Mouse (Mus musculus) CH12.LX (cell line): ENCODE measurements around the gene Dnm2. TPM values are rescaled to one million over a fixed set of nuclear protein-coding genes. Genes with fewer than 3 reads are reported as not detected.

ENCODE experiments used
- DNase-seq: peaks from one replicate; pipeline ENCODE4 v3.0.0-alpha.2; 2013; ENCODE audit errors: extremely low read depth
- H3K27ac ChIP-seq: 2 replicates; pipeline ENCODE4 v1.5.1; 2012; ENCODE audit warnings: low read depth, mild to moderate bottlenecking, control low read depth, moderate library complexity; ENCODE audit not compliant: insufficient read depth
- H3K27me3 ChIP-seq: replicated peaks from 2 replicates; pipeline ENCODE3; 2012; ENCODE audit warnings: inconsistent platforms
- H3K36me3 ChIP-seq, 2 experiments: replicated peaks in 1 of 2; 2 replicates each; pipeline versions ENCODE3 to v1.6.1; 2012; ENCODE audit warnings: inconsistent platforms in 1 of 2, low read length in 1 of 2, mild to moderate bottlenecking in 1 of 2, mixed read lengths in 1 of 2, moderate library complexity in 1 of 2; ENCODE audit not compliant: control insufficient read depth in 1 of 2, insufficient read depth in 1 of 2
- H3K4me1 ChIP-seq, 2 experiments: 2 replicates each; pipeline ENCODE4 v1.6.1; 2012; ENCODE audit warnings: inconsistent platforms in 1 of 2, moderate library complexity in 1 of 2; ENCODE audit not compliant: insufficient read depth in 2 of 2, control insufficient read depth in 1 of 2
- H3K4me2 ChIP-seq: 2 replicates; pipeline ENCODE4 v1.6.1; 2012; ENCODE audit warnings: low read depth, mild to moderate bottlenecking, control low read depth; ENCODE audit not compliant: poor library complexity, insufficient read depth, severe bottlenecking
- H3K4me3 ChIP-seq, 3 experiments: fragments of 150-350 bp in 1 of 3; sonication (generic) in 1 of 3; replicated peaks in 1 of 3; 2 replicates each; pipeline versions ENCODE3 to v1.5.1; 2011 to 2012; ENCODE audit warnings: low read depth in 2 of 3, low read length in 2 of 3, mild to moderate bottlenecking in 2 of 3, moderate library complexity in 2 of 3, control low read depth in 1 of 3, improper control_type of control experiment in 1 of 3, inconsistent platforms in 1 of 3, mixed read lengths in 1 of 3; ENCODE audit not compliant: poor library complexity in 1 of 3
- H3K79me2 ChIP-seq: replicated peaks from 2 replicates; pipeline ENCODE4 v1.6.1; 2012; ENCODE audit warnings: mild to moderate bottlenecking, moderate library complexity; ENCODE audit not compliant: control insufficient read depth, poor library complexity, insufficient read depth, severe bottlenecking; ENCODE audit errors: extremely low read depth
- H3K9ac ChIP-seq: 2 replicates; pipeline ENCODE4 v1.6.1; 2012; ENCODE audit warnings: low read depth, mild to moderate bottlenecking, control low read depth, moderate library complexity; ENCODE audit not compliant: insufficient read depth
- H3K9me3 ChIP-seq: replicated peaks from 2 replicates; pipeline ENCODE3; 2012; ENCODE audit warnings: low read length, inconsistent platforms, mixed read lengths
- CHD1 ChIP-seq: IDR thresholded peaks from 2 replicates; pipeline ENCODE4 v1.6.1; 2012; ENCODE audit warnings: low read depth, low read length, improper control_type of control experiment, inconsistent platforms
- ELF1 ChIP-seq: IDR thresholded peaks from 2 replicates; pipeline ENCODE4 v1.6.1; 2014; ENCODE audit warnings: low read depth, mild to moderate bottlenecking, inconsistent platforms, low read length, improper control_type of control experiment
- HCFC1 ChIP-seq: IDR thresholded peaks from 2 replicates; pipeline ENCODE4 v1.6.1; 2012; ENCODE audit warnings: low read depth, mild to moderate bottlenecking, inconsistent platforms, low read length, improper control_type of control experiment
- IRF4 ChIP-seq: IDR thresholded peaks from 2 replicates; pipeline ENCODE4 v1.6.1; 2014; ENCODE audit warnings: low read depth, mild to moderate bottlenecking, inconsistent platforms, low read length, improper control_type of control experiment
- JUND ChIP-seq: conservative IDR thresholded peaks from 2 replicates; pipeline ENCODE4 v1.6.1; 2011; ENCODE audit warnings: low read depth, low read length, improper control_type of control experiment
- MAFK ChIP-seq: IDR thresholded peaks from 2 replicates; pipeline ENCODE4 v1.6.1; 2011; ENCODE audit warnings: low read length, improper control_type of control experiment; ENCODE audit not compliant: insufficient replicate concordance
- MEF2A ChIP-seq: IDR thresholded peaks from 2 replicates; pipeline ENCODE4 v1.6.1; 2014; ENCODE audit warnings: low read depth, mild to moderate bottlenecking, inconsistent platforms, low read length, improper control_type of control experiment, borderline replicate concordance
- POLR2A ChIP-seq: IDR thresholded peaks from 2 replicates; pipeline ENCODE4 v1.6.1; 2011; ENCODE audit warnings: low read depth, mild to moderate bottlenecking, improper control_type of control experiment, low read length
- RCOR1 ChIP-seq: conservative IDR thresholded peaks from 2 replicates; pipeline ENCODE4 v1.6.1; 2012; ENCODE audit warnings: low read depth, mild to moderate bottlenecking, inconsistent platforms, low read length, improper control_type of control experiment
- UBTF ChIP-seq: IDR thresholded peaks from 2 replicates; pipeline ENCODE4 v1.6.1; 2012; ENCODE audit warnings: low read depth, mild to moderate bottlenecking, inconsistent platforms, low read length, improper control_type of control experiment, moderate library complexity
- USF1 ChIP-seq: IDR thresholded peaks from 2 replicates; pipeline ENCODE4 v1.6.1; 2014; ENCODE audit warnings: low read depth, mild to moderate bottlenecking, inconsistent platforms, low read length, improper control_type of control experiment
- ZMIZ1 ChIP-seq: IDR thresholded peaks from 2 replicates; pipeline ENCODE4 v1.6.1; 2012; ENCODE audit warnings: low read depth, mild to moderate bottlenecking, inconsistent platforms, low read length, improper control_type of control experiment
- dilution Hi-C: fragments of 300-500 bp; cut with MboI; formaldehyde crosslinking; loops from 2 replicates; pipeline ENCODE4 v1.14.3; 2020; ENCODE audit warnings: low sequenced_read_pairs; ENCODE audit not compliant: extremely low pct_unique_long_range_greater_than_20kb, extremely low pct_ligation_motif_present
- in situ Hi-C: fragments of 300-500 bp; cut with MboI; formaldehyde crosslinking; loops from 3 replicates; pipeline ENCODE4 v1.14.3; 2019; ENCODE audit warnings: low sequenced_read_pairs, low pct_ligation_motif_present, low pct_unique_long_range_greater_than_20kb, mixed read lengths
- polyA plus RNA-seq: library from polyadenylated mRNA; unstranded; fragments of >175 nt; gene quantifications from 2 replicates; pipeline ENCODE4 v1.2.1, GENCODE M21; 2012; ENCODE audit warnings: low read depth; ENCODE audit not compliant: insufficient read length
- total RNA-seq, 2 experiments: library from RNA; depleted of rRNA; stranded (reverse); fragments of 300-350 nt in 1 of 2; fragments of >200 nt in 1 of 2; gene quantifications; 2 replicates each; pipeline ENCODE4 v1.2.3; 2012 to 2014

The Dnm2 gene
- total and polyA plus RNA-seq, 3 experiments: 36.4 to 64.3 (median 55.4) TPM

DNA sequence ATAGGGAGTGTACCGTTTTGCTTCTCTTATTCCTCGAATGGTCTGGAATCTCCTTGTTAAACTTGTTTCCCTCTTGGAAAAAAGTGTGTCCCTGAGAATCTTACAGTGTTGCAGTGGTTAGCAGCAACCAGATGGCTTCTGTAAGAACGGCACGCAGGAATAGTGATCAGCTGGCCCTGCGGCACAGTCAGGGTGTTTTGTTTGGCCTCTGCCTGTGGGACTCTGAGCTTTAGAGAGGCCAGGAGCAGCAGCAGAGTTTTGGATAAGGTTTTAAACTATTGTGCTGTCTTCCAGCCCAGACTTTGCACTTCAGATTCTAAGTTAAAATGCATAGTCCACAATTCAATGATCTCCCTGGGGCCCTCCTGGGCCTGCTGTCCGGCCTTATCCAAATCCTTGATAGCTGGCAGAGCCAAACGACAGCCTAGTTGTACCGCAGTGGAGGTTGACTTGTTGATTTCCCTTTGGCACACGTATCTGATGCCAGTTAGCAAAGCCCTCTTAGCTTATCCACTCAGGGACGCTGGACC is 32.0 kb upstream of the Dnm2 start:
- Histone ChIP-seq H3K27me3 (no peaks in the 10 kb centered on the region), H3K36me3 (peaks cover 87 to 95% of the 10 kb centered on the region in 2 experiments), H3K27ac (no peak overlapping the region), H3K4me2 (no peak overlapping the region), H3K4me1 (no peaks in the 10 kb centered on the region), H3K9me3 (no peaks in the 10 kb centered on the region), H3K79me2 (peaks cover 12% of the 10 kb centered on the region; the same call in 1 of the 2 replicates)
- dilution Hi-C loops: no loop called here
- in situ Hi-C loops: no loop called here
- no peak for DNase-seq
- TF ChIP-seq CHD1 (no peak), JUND (no peak)
- TF ChIP-seq, all 38 proteins: peak for 0
- Histone ChIP-seq H3K4me3 (no peak overlapping the region), H3K9ac (no peak overlapping the region)

DNA sequence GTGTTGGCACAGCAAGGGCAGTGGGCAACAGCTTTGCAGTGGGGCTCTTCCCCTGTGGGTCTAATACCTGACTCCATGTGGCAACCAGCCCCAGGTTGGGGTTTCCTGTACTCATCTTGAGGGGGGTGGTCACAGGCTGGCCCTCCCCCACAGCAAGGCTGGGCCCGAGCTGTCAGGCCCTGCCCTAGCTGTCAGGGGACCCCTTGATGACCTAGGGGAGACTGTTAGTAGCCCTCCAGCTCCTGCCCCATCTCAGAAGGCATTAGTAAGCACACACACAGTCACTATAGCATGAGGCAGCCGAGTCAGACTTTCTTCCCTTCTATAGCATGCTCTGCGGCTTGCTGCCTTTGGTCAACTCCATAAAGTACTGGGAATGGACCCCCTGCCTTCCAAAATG is 29.0 kb upstream of the Dnm2 start:
- TF ChIP-seq HCFC1: no peak
- TF ChIP-seq POLR2A: no peak
- no peak for TF ChIP-seq ZMIZ1
- no peak for TF ChIP-seq UBTF
- no peak for TF ChIP-seq IRF4
- TF ChIP-seq MAFK: no peak
- no peak for TF ChIP-seq CHD1
- no peak for TF ChIP-seq USF1
- H3K9me3 ChIP-seq: no peaks in the 10 kb centered on the region
- H3K4me1 ChIP-seq: no peaks in the 10 kb centered on the region
- H3K36me3 ChIP-seq: peaks cover 84 to 98% of the 10 kb centered on the region in 2 experiments
- no peaks in the 10 kb centered on the region for H3K27me3 ChIP-seq
- H3K79me2 ChIP-seq: no peaks in the 10 kb centered on the region; the same call in 1 of the 2 replicates
- dilution Hi-C loops: no loop called here
- no peak overlapping the region for H3K4me3 ChIP-seq
- no peak overlapping the region for H3K4me2 ChIP-seq
- DNase-seq: no peak
- no peak overlapping the region for H3K27ac ChIP-seq
- no peak overlapping the region for H3K9ac ChIP-seq
- in situ Hi-C loops: no loop called here

DNA sequence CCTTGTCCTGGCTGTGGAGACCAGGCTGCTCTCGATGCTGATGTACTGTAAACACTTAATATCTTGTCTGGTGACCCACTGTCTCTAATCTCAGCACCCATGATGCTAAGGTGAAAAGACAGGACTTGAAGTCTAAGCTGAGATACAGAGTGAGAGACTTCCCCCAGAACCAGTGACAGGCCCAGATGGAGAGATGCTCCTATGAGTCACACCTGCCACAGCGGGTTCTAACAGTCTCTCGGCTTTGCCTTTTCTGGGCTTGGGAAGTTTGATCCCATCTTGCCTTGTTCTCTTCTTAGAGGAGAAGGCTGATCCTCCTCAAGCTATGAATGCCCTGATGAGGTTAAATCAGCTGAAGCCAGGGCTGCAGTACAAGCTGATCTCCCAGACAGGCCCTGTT is 27.5 kb upstream of the Dnm2 start:
- dilution Hi-C loops (no loop called here), in situ Hi-C loops (no loop called here)
- H3K79me2 ChIP-seq: no peaks in the 10 kb centered on the region; the same call in 1 of the 2 replicates
- no peaks in the 10 kb centered on the region for H3K9me3 ChIP-seq
- H3K36me3 ChIP-seq: peaks cover 83 to 98% of the 10 kb centered on the region in 2 experiments
- no peaks in the 10 kb centered on the region for H3K4me1 ChIP-seq
- H3K9ac ChIP-seq: no peak overlapping the region
- no peak overlapping the region for H3K27ac ChIP-seq
- TF ChIP-seq RCOR1 (no peak), ELF1 (no peak), MEF2A (no peak)
- H3K27me3 ChIP-seq: no peaks in the 10 kb centered on the region
- H3K4me2 ChIP-seq: no peak overlapping the region
- no peak for DNase-seq
- H3K4me3 ChIP-seq: no peak overlapping the region
